Mouse (Mus musculus) hindbrain, embryonic 15.5 days (tissue): ENCODE results near the gene Olfr508. TPM values are rescaled to one million over a fixed set of nuclear protein-coding genes. Genes with fewer than 3 reads are reported as not detected.
"Not testable (repeated sequence)": the region's sequence is repeated elsewhere in the genome, so short reads cannot be mapped to it uniquely, and the experiment has no call there.

ENCODE experiments used
- ATAC-seq: fragments of 200-750 bp; cut with Nextera tagmentation; 2 replicates; pipeline ENCODE4 v1.8.0; 2017; ENCODE audit warnings: low read depth, moderate number of reproducible peaks, moderate TSS enrichment; ENCODE audit not compliant: low FRiP score
- H3K27ac ChIP-seq: fragments of 300-500 bp; sonication (generic); replicated peaks from 2 replicates; pipeline ENCODE4 v1.5.1; 2015; ENCODE audit warnings: mild to moderate bottlenecking, inconsistent platforms
- H3K27me3 ChIP-seq: fragments of 300-500 bp; sonication (generic); 2 replicates; pipeline ENCODE4 v1.6.1; 2015; ENCODE audit warnings: control low read depth, inconsistent platforms
- H3K36me3 ChIP-seq: fragments of 300-500 bp; sonication (generic); 2 replicates; pipeline ENCODE4 v1.6.1; 2015; ENCODE audit warnings: control low read depth, inconsistent platforms
- H3K4me1 ChIP-seq: fragments of 300-500 bp; sonication (generic); replicated peaks from 2 replicates; pipeline ENCODE4 v1.6.1; 2015; ENCODE audit warnings: control low read depth, inconsistent platforms
- H3K4me2 ChIP-seq: fragments of 300-500 bp; sonication (generic); 2 replicates; pipeline ENCODE4 v1.6.1; 2015; ENCODE audit warnings: moderate library complexity, mild to moderate bottlenecking, inconsistent platforms
- H3K4me3 ChIP-seq: fragments of 300-500 bp; sonication (generic); 2 replicates; pipeline ENCODE4 v1.5.1; 2015; ENCODE audit warnings: mild to moderate bottlenecking, inconsistent platforms
- H3K9ac ChIP-seq: fragments of 300-500 bp; sonication (generic); 2 replicates; pipeline ENCODE4 v1.6.1; 2015; ENCODE audit warnings: inconsistent platforms
- H3K9me3 ChIP-seq: fragments of 300-500 bp; sonication (generic); 2 replicates; pipeline ENCODE4 v1.6.1; 2016; ENCODE audit warnings: control low read depth, inconsistent platforms
- WGBS: fragments of 180-500 bp; shearing (Covaris S2); methylation state at CpG from one replicate; pipeline ENCODE4 v1.1.7; 2015; 5-methylcytosine and 5-hydroxymethylcytosine counted together
- polyA plus RNA-seq: library from polyadenylated mRNA; unstranded; fragments of >200 nt; fragmentation: Nextera tagmentation; extraction: Ambion mirVana; gene quantifications from 2 replicates; pipeline ENCODE4 v1.2.1, GENCODE M21; 2015

Gene Olfr508
- polyA plus RNA-seq = not detected in 2 replicates

GRCm38 (mm10) chr7:108629694-108630093, at the start of gene Olfr508:
TSS of gene Olfr508 (plus strand) at chr7:108629994.
- H3K9ac ChIP-seq = no peak within 1 kb of the TSS
- WGBS = 80% methylated on average over 3 of the region's 3 CpGs
- ATAC-seq = no peak
- no peaks in the 10 kb centered on the region for H3K27me3 ChIP-seq
- no peak within 1 kb of the TSS for H3K4me3 ChIP-seq
- H3K27ac ChIP-seq = no peak within 1 kb of the TSS
- H3K4me2 ChIP-seq = no peak within 1 kb of the TSS
- H3K9me3 ChIP-seq = no peaks in the 10 kb centered on the region
- no peaks in the 10 kb centered on the region for H3K36me3 ChIP-seq
- H3K4me1 ChIP-seq = no peaks in the 10 kb centered on the region

GRCm38 (mm10) chr7:108589797-108590196, 40.0 kb upstream of the Olfr508 start:
- 96% methylated on average over 1 of the region's 1 CpGs for WGBS
- H3K27ac ChIP-seq = no peak overlapping the region
- no peak overlapping the region for H3K9ac ChIP-seq
- H3K4me3 ChIP-seq = no peak overlapping the region
- H3K4me1 ChIP-seq = no peaks in the 10 kb centered on the region
- no peaks in the 10 kb centered on the region for H3K27me3 ChIP-seq
- H3K4me2 ChIP-seq = no peak overlapping the region
- no peaks in the 10 kb centered on the region for H3K36me3 ChIP-seq
- no peak for ATAC-seq
- H3K9me3 ChIP-seq = no peaks in the 10 kb centered on the region

- not testable (repeated sequence) for H3K27ac ChIP-seq, H3K4me3 ChIP-seq, H3K4me2 ChIP-seq, H3K4me1 ChIP-seq, H3K9me3 ChIP-seq, ATAC-seq, H3K36me3 ChIP-seq, H3K27me3 ChIP-seq, H3K9ac ChIP-seq
- 84% methylated on average over 3 of the region's 3 CpGs for WGBS
These were observed 27.9 kb upstream of the Olfr508 start for GRCm38 (mm10) chr7:108601916-108602315.

- no peaks in the 10 kb centered on the region for H3K4me1 ChIP-seq
- no peak within 1 kb of the TSS for H3K4me2 ChIP-seq
- H3K9ac ChIP-seq = no peak within 1 kb of the TSS
- ATAC-seq = no peak
- no peaks in the 10 kb centered on the region for H3K9me3 ChIP-seq
- no peak within 1 kb of the TSS for H3K4me3 ChIP-seq
- no peaks in the 10 kb centered on the region for H3K36me3 ChIP-seq
- no peak within 1 kb of the TSS for H3K27ac ChIP-seq
- no peaks in the 10 kb centered on the region for H3K27me3 ChIP-seq
These were observed 19.3 kb upstream of the Olfr508 start, which contains the start of gene Olfr506 for GRCm38 (mm10) chr7:108610487-108610886. TSS of gene Olfr506 (plus strand) at chr7:108610787.

- Histone ChIP-seq H3K4me2 (no peak overlapping the region), H3K4me3 (no peak overlapping the region), H3K27me3 (no peaks in the 10 kb centered on the region), H3K9ac (no peak overlapping the region), H3K27ac (no peak overlapping the region), H3K36me3 (no peaks in the 10 kb centered on the region), H3K4me1 (no peaks in the 10 kb centered on the region), H3K9me3 (no peaks in the 10 kb centered on the region)
- WGBS = 87% methylated on average over 2 of the region's 2 CpGs
- ATAC-seq = no peak
These were observed 15.7 kb upstream of the Olfr508 start for GRCm38 (mm10) chr7:108614110-108614509.

- H3K27ac ChIP-seq, H3K4me1 ChIP-seq, H3K4me2 ChIP-seq, H3K27me3 ChIP-seq, H3K36me3 ChIP-seq, H3K4me3 ChIP-seq, H3K9me3 ChIP-seq, H3K9ac ChIP-seq, ATAC-seq: not testable (repeated sequence)
- WGBS = 70% methylated on average over 3 of the region's 3 CpGs
These were observed 13.0 kb upstream of the Olfr508 start for GRCm38 (mm10) chr7:108616781-108617180.

- H3K27ac ChIP-seq = no peak within 1 kb of the TSS
- WGBS = 77% methylated on average over 2 of the region's 2 CpGs
- H3K4me1 ChIP-seq = no peaks in the 10 kb centered on the region
- ATAC-seq = no peak
- no peak within 1 kb of the TSS for H3K4me2 ChIP-seq
- no peaks in the 10 kb centered on the region for H3K27me3 ChIP-seq
- H3K4me3 ChIP-seq = no peak within 1 kb of the TSS
- H3K9me3 ChIP-seq = no peaks in the 10 kb centered on the region
- H3K36me3 ChIP-seq = no peaks in the 10 kb centered on the region
- no peak within 1 kb of the TSS for H3K9ac ChIP-seq
These were observed 8.3 kb upstream of the Olfr508 start, which contains the start of gene Olfr507 for GRCm38 (mm10) chr7:108621514-108621913. TSS of gene Olfr507 (plus strand) at chr7:108621814.

- no peaks in the 10 kb centered on the region for H3K27me3 ChIP-seq
- no peaks in the 10 kb centered on the region for H3K36me3 ChIP-seq
- H3K9ac ChIP-seq = no peak within 1 kb of the TSS
- no peak within 1 kb of the TSS for H3K4me3 ChIP-seq
- no peaks in the 10 kb centered on the region for H3K9me3 ChIP-seq
- no peak within 1 kb of the TSS for H3K4me2 ChIP-seq
- ATAC-seq = no peak
- H3K4me1 ChIP-seq = no peaks in the 10 kb centered on the region
- H3K27ac ChIP-seq = no peak within 1 kb of the TSS
These were observed 22.0 kb downstream of the Olfr508 start, which contains the start of gene Olfr509 for GRCm38 (mm10) chr7:108651806-108652205. TSS of gene Olfr509 (minus strand) at chr7:108651906.

- Histone ChIP-seq H3K9me3 (no peaks in the 10 kb centered on the region), H3K9ac (no peak overlapping the region), H3K36me3 (no peaks in the 10 kb centered on the region), H3K27me3 (no peaks in the 10 kb centered on the region), H3K4me3 (no peak overlapping the region), H3K4me1 (no peaks in the 10 kb centered on the region), H3K4me2 (no peak overlapping the region), H3K27ac (no peak overlapping the region)
- WGBS = 87% methylated on average over 3 of the region's 3 CpGs
- ATAC-seq = no peak
These were observed 32.6 kb downstream of the Olfr508 start for GRCm38 (mm10) chr7:108662419-108662818.

GRCm38 (mm10) chr7:108666118-108666517, 36.3 kb downstream of the Olfr508 start, which contains the start of gene Olfr510:
TSS of gene Olfr510 (plus strand) at chr7:108666418.
- ATAC-seq = no peak
- Histone ChIP-seq H3K4me1 (no peaks in the 10 kb centered on the region), H3K9me3 (no peaks in the 10 kb centered on the region), H3K9ac (no peak within 1 kb of the TSS), H3K36me3 (no peaks in the 10 kb centered on the region), H3K4me3 (no peak within 1 kb of the TSS), H3K27ac (no peak within 1 kb of the TSS), H3K27me3 (no peaks in the 10 kb centered on the region), H3K4me2 (no peak within 1 kb of the TSS)
- WGBS = 93% methylated on average over 1 of the region's 1 CpGs

- H3K4me2 ChIP-seq = no peak overlapping the region
- no peaks in the 10 kb centered on the region for H3K27me3 ChIP-seq
- no peak overlapping the region for H3K4me3 ChIP-seq
- ATAC-seq = no peak
- H3K36me3 ChIP-seq = no peaks in the 10 kb centered on the region
- H3K4me1 ChIP-seq = no peaks in the 10 kb centered on the region
- no peaks in the 10 kb centered on the region for H3K9me3 ChIP-seq
- no peak overlapping the region for H3K9ac ChIP-seq
- H3K27ac ChIP-seq = no peak overlapping the region
- WGBS = 77% methylated on average over 1 of the region's 1 CpGs
These were observed 41.3 kb downstream of the Olfr508 start for GRCm38 (mm10) chr7:108671058-108671457.

GRCm38 (mm10) chr7:108678886-108679285, 49.1 kb downstream of the Olfr508 start:
- Histone ChIP-seq H3K9me3 (no peaks in the 10 kb centered on the region), H3K27me3 (no peaks in the 10 kb centered on the region), H3K9ac (no peak overlapping the region), H3K27ac (no peak overlapping the region), H3K36me3 (no peaks in the 10 kb centered on the region), H3K4me1 (no peaks in the 10 kb centered on the region), H3K4me3 (no peak overlapping the region), H3K4me2 (no peak overlapping the region)
- ATAC-seq = no peak
- WGBS = 88% methylated on average over 4 of the region's 4 CpGs
